Mouse (Mus musculus): ENCODE measurements around the gene Klhdc4. TPM values are rescaled to one million over a fixed set of nuclear protein-coding genes. Genes with fewer than 3 reads are reported as not detected.
A peak's percentile ranks its signal among the peaks of the same experiment; 100 is the strongest.

Gene Klhdc4
- polyA plus RNA-seq, 1 experiment from 2014 or later: 45.9 TPM

DNA sequence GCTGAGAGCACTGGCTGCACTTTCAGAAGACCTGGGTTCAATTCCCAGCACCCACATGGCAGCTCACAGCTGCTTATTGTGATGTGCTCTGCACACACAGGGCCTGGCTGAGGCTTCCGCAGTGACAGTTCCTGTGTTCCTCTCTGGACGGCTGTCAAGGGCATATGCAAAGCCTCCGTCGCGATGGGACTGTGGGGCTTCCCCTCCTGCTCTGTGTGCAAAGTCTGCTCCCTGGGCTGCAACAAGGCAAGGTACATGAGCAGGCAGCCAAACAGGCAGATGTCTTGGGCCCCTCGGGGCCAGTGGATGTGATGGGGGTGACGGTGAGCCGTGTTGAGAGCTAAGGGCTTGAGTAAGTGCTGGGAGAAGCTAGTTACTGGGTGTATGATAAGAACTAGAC lies 40.6 kb downstream of the Klhdc4 start:
- no peak overlapping the region for H3K9ac ChIP-seq (ENCODE audit: low read depth, low read length)
- no peak overlapping the region for H3K4me3 ChIP-seq (ENCODE audit: low read depth, low read length)
- no peaks in the 10 kb centered on the region for H3K36me3 ChIP-seq (ENCODE audit: control insufficient read depth, insufficient read depth, low read length)
- no peak overlapping the region for H3K4me2 ChIP-seq (replicated peaks; ENCODE audit: low read depth, low read length)
- no peak for DNase-seq (ENCODE audit: low spot score)
- no peaks in the 10 kb centered on the region for H3K27me3 ChIP-seq (ENCODE audit: control insufficient read depth, insufficient read depth, low read length)
- 89% methylated on average over 8 of the region's 8 CpGs for WGBS
- no peak for ATAC-seq (ENCODE audit: low FRiP score)
- H3K4me1 ChIP-seq (replicated peaks; ENCODE audit: control insufficient read depth, insufficient read depth, low read length): no peaks in the 10 kb centered on the region
- H3K9me3 ChIP-seq (ENCODE audit: control insufficient read depth, low read length): no peaks in the 10 kb centered on the region
- H3K27ac ChIP-seq (ENCODE audit: low read depth, low read length): no peak overlapping the region

DNA sequence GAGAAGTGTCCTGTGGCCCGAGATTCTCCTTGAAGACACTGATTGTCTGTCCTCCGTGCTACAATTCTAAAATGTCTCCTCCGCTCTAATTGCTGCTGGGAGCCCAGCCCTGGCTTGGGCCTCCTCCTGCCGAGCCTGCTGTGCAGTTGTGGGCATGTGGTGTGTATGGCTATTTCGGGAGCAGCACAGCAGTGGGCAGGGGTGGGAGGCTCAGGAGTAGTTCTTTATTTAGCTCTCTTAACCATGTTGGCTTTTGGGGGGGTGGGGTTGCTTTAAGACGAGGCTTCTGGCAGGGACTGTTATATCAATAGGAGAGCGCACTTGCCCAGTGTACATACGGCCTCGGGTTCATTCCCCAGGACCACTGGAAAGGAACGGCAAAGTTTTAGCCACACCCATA lies 42.8 kb downstream of the Klhdc4 start:
- Histone ChIP-seq H3K36me3 (ENCODE audit: control insufficient read depth, insufficient read depth, low read length) (no peaks in the 10 kb centered on the region), H3K4me3 (ENCODE audit: low read depth, low read length) (no peak overlapping the region), H3K4me1 (replicated peaks; ENCODE audit: control insufficient read depth, insufficient read depth, low read length) (no peaks in the 10 kb centered on the region), H3K27ac (ENCODE audit: low read depth, low read length) (no peak overlapping the region), H3K4me2 (replicated peaks; ENCODE audit: low read depth, low read length) (no peak overlapping the region), H3K27me3 (ENCODE audit: control insufficient read depth, insufficient read depth, low read length) (no peaks in the 10 kb centered on the region), H3K9ac (ENCODE audit: low read depth, low read length) (no peak overlapping the region), H3K9me3 (ENCODE audit: control insufficient read depth, low read length) (no peaks in the 10 kb centered on the region)
- WGBS: 69% methylated on average over 10 of the region's 10 CpGs
- ATAC-seq (ENCODE audit: low FRiP score) (no peak), DNase-seq (ENCODE audit: low spot score) (no peak)

DNA sequence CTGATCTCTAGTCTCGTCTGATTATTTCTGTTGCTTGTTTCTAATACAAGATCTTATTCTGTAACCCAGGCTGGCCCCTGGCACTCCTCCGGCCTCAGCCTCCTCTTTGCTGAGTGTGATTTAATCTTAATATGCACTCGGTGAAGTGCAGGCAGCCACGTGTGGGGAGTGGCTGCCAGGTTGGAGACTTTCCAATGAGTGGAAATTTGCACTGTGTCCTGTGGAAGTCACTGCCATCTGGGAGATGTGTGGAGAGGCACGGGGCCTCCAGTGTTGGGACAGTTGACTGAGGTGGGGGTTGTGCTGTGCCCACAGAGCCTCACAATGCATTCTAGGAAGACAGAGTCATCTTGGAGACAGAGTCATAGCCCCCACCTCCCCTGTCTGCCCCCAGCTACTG lies 46.9 kb downstream of the Klhdc4 start:
- Histone ChIP-seq H3K4me2 (replicated peaks; ENCODE audit: low read depth, low read length) (no peak overlapping the region), H3K36me3 (ENCODE audit: control insufficient read depth, insufficient read depth, low read length) (no peaks in the 10 kb centered on the region), H3K27me3 (ENCODE audit: control insufficient read depth, insufficient read depth, low read length) (no peaks in the 10 kb centered on the region), H3K4me3 (ENCODE audit: low read depth, low read length) (no peak overlapping the region), H3K4me1 (replicated peaks; ENCODE audit: control insufficient read depth, insufficient read depth, low read length) (no peaks in the 10 kb centered on the region), H3K9ac (ENCODE audit: low read depth, low read length) (no peak overlapping the region), H3K9me3 (ENCODE audit: control insufficient read depth, low read length) (no peaks in the 10 kb centered on the region), H3K27ac (ENCODE audit: low read depth, low read length) (no peak overlapping the region)
- no peak for ATAC-seq (ENCODE audit: low FRiP score)
- DNase-seq (ENCODE audit: low spot score): no peak
- WGBS: 77% methylated on average over 5 of the region's 5 CpGs

DNA sequence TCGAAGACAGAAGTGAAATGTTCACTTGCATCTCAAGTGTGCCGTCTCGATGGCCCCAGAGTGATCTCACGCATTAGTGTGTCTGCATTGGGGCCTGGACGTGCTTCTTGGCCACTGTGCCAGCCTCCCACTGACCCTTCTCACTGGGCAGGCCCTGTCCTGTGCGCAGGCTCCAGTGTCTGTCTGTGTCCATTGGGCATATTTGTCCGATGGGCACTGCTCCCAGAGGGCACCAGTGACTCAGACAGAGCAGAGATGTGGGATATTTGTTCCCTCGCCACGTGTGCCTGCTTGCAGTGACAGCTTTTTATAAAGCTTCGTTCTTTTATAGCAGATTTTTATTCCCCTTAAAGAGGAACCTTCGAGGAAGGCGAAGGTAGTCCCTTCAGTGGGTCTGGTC lies 55.5 kb downstream of the Klhdc4 start:
- H3K27ac ChIP-seq (ENCODE audit: low read depth, low read length): no peak overlapping the region
- no peaks in the 10 kb centered on the region for H3K27me3 ChIP-seq (ENCODE audit: control insufficient read depth, insufficient read depth, low read length)
- no peaks in the 10 kb centered on the region for H3K36me3 ChIP-seq (ENCODE audit: control insufficient read depth, insufficient read depth, low read length)
- H3K9me3 ChIP-seq (ENCODE audit: control insufficient read depth, low read length): no peaks in the 10 kb centered on the region
- no peak overlapping the region for H3K9ac ChIP-seq (ENCODE audit: low read depth, low read length)
- H3K4me3 ChIP-seq (ENCODE audit: low read depth, low read length): no peak overlapping the region
- peaks cover 6% of the 10 kb centered on the region; the same call in 1 of the 2 replicates for H3K4me1 ChIP-seq (replicated peaks; ENCODE audit: control insufficient read depth, insufficient read depth, low read length)
- ATAC-seq (ENCODE audit: low FRiP score) (no peak), DNase-seq (ENCODE audit: low spot score) (no peak)
- no peak overlapping the region for H3K4me2 ChIP-seq (replicated peaks; ENCODE audit: low read depth, low read length)
- WGBS: 91% methylated on average over 12 of the region's 12 CpGs

DNA sequence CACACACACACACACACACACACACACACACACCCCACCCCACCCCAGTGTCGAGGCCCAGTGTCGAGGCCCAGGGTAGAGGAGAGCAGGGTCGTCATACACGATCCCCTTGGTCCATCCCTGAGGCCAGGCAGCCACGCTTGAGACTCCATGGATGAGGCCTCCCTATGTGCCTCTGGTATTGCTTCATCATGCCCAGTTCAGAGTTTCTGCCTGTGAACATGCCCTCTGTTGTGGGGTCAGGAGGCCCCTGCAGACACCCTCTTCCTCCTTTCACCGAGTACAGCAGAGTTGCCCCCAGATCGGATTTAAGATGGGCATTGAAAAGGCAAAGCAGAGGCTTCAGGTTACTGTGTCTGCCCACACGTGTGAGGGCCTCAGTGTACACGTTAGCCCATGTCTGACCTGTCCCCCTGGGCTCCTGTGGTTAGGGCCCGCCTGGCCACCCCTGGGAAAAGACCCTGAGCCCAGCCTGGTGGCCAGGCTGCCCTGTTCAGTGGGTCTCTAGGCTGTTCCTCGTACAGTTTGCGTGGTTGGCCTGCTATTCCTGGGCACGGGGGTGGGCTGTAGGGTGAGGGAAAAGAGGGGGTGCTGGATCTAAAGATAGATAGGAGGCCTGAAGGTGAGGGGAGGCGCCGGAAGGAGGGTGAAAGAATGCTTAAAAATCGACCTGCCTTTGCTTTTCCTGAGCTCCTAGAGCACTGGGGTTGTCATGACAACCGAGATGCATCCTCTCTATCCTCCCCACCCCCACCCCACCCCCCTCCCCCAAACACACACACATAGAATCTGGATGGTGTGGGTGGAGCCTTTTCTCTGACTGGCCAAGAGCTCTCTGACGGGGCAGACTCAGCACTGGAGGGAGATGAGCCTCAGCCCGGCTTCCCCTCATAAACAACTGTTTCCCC lies 58.3 kb downstream of the Klhdc4 start:
- peaks cover 6% of the 10 kb centered on the region; the same call in 1 of the 2 replicates for H3K4me1 ChIP-seq (replicated peaks; ENCODE audit: control insufficient read depth, insufficient read depth, low read length)
- H3K36me3 ChIP-seq (ENCODE audit: control insufficient read depth, insufficient read depth, low read length): no peaks in the 10 kb centered on the region
- peak overlapping the region; percentile 28; the same call in 1 of the 2 replicates for H3K9ac ChIP-seq (ENCODE audit: low read depth, low read length)
- no peak overlapping the region for H3K4me3 ChIP-seq (ENCODE audit: low read depth, low read length)
- WGBS: 27% methylated on average over 19 of the region's 19 CpGs
- H3K9me3 ChIP-seq (ENCODE audit: control insufficient read depth, low read length): no peaks in the 10 kb centered on the region
- H3K27me3 ChIP-seq (ENCODE audit: control insufficient read depth, insufficient read depth, low read length): no peaks in the 10 kb centered on the region
- ATAC-seq (ENCODE audit: low FRiP score): peak; percentile 85
- DNase-seq (ENCODE audit: low spot score): peak; percentile 65
- H3K27ac ChIP-seq (ENCODE audit: low read depth, low read length): no peak overlapping the region
- H3K4me2 ChIP-seq (replicated peaks; ENCODE audit: low read depth, low read length): peak overlapping the region; percentile 26

DNA sequence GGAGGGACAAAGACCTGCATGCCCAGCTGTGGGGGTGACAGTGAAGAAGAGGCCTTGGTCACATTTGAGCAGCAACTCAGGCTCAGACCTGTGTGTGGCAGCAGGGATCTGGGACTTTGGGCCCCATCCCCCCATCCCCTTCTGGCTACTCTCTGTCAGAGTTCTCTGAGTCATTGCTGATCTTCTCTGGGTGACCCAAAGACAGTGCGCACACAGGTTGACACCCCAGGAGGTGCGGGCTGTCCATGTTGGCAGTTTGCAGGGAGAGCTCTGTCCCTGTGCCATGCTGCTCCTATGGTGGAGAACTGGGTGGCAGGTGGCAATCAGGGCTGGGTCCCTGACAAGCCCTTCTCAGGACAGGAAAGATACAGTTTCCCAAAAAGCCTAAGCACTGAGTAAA lies 59.7 kb downstream of the Klhdc4 start:
- no peak overlapping the region for H3K4me2 ChIP-seq (replicated peaks; ENCODE audit: low read depth, low read length)
- no peaks in the 10 kb centered on the region for H3K36me3 ChIP-seq (ENCODE audit: control insufficient read depth, insufficient read depth, low read length)
- ATAC-seq (ENCODE audit: low FRiP score) (no peak), DNase-seq (ENCODE audit: low spot score) (no peak)
- no peak overlapping the region for H3K9ac ChIP-seq (ENCODE audit: low read depth, low read length)
- H3K9me3 ChIP-seq (ENCODE audit: control insufficient read depth, low read length): no peaks in the 10 kb centered on the region
- 87% methylated on average over 2 of the region's 2 CpGs for WGBS
- no peaks in the 10 kb centered on the region for H3K27me3 ChIP-seq (ENCODE audit: control insufficient read depth, insufficient read depth, low read length)
- no peak overlapping the region for H3K27ac ChIP-seq (ENCODE audit: low read depth, low read length)
- no peak overlapping the region for H3K4me3 ChIP-seq (ENCODE audit: low read depth, low read length)
- H3K4me1 ChIP-seq (replicated peaks; ENCODE audit: control insufficient read depth, insufficient read depth, low read length): peaks cover 6% of the 10 kb centered on the region; the same call in 1 of the 2 replicates

DNA sequence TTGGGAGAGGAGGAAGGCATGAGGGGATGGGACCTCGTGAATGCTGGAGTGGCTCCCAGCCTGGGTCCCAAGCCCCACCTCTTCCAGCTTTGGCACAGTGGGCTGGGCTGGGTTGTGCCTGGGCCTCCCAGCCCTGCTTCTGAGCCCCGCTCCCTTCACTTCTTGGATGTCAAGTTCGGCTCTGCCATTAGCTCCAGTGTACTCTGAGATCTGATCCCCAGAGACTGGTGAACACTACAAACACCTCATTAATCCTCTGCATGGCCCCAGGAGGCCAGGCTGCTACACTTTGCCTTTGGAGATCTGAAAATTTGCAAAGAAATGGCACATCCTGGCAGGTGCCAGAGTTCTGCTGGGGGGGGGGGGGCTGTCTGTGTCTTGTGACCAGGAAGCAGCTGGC lies 60.3 kb downstream of the Klhdc4 start:
- H3K4me1 ChIP-seq (replicated peaks; ENCODE audit: control insufficient read depth, insufficient read depth, low read length): peaks cover 6% of the 10 kb centered on the region; the same call in 1 of the 2 replicates
- no peak overlapping the region for H3K27ac ChIP-seq (ENCODE audit: low read depth, low read length)
- H3K4me2 ChIP-seq (replicated peaks; ENCODE audit: low read depth, low read length): no peak overlapping the region
- WGBS: 70% methylated on average over 3 of the region's 3 CpGs
- no peaks in the 10 kb centered on the region for H3K36me3 ChIP-seq (ENCODE audit: control insufficient read depth, insufficient read depth, low read length)
- ATAC-seq (ENCODE audit: low FRiP score) (no peak), DNase-seq (ENCODE audit: low spot score) (no peak)
- no peaks in the 10 kb centered on the region for H3K27me3 ChIP-seq (ENCODE audit: control insufficient read depth, insufficient read depth, low read length)
- H3K9me3 ChIP-seq (ENCODE audit: control insufficient read depth, low read length): no peaks in the 10 kb centered on the region
- no peak overlapping the region for H3K9ac ChIP-seq (ENCODE audit: low read depth, low read length)
- H3K4me3 ChIP-seq (ENCODE audit: low read depth, low read length): no peak overlapping the region

DNA sequence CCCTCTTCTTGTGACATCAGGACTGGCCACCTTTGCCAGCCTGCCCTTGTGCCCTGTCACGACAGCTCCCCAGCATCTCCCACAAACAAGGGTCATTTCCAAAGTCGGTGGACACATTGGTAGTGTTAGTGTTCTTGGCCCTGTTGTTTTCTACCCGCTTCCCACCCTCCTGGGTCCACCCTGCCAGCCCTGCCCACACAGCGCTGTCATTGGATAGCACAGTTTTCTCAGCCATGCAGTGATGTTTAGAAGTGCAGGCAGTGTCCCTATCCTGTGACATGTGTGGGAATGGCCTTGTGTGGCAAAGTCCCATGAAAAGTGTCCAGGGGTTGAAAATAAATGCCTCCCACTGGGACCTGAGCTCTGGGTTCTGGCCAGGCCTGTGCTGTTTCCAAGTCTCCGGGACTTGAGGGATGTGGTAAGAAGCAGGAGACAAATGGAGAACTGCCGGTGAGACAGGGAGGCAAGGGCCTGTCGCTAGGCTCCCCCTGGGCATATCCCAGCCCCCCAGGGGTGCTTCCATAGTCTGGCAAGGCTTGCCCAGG lies 63.7 kb downstream of the Klhdc4 start:
- H3K9ac ChIP-seq (ENCODE audit: low read depth, low read length): no peak overlapping the region
- H3K27me3 ChIP-seq (ENCODE audit: control insufficient read depth, insufficient read depth, low read length): no peaks in the 10 kb centered on the region
- ATAC-seq (ENCODE audit: low FRiP score) (no peak), DNase-seq (ENCODE audit: low spot score) (no peak)
- H3K9me3 ChIP-seq (ENCODE audit: control insufficient read depth, low read length): no peaks in the 10 kb centered on the region
- WGBS: 83% methylated on average over 7 of the region's 7 CpGs
- H3K27ac ChIP-seq (ENCODE audit: low read depth, low read length): no peak overlapping the region
- H3K4me3 ChIP-seq (ENCODE audit: low read depth, low read length): no peak overlapping the region
- H3K36me3 ChIP-seq (ENCODE audit: control insufficient read depth, insufficient read depth, low read length): no peaks in the 10 kb centered on the region
- H3K4me2 ChIP-seq (replicated peaks; ENCODE audit: low read depth, low read length): no peak overlapping the region
- H3K4me1 ChIP-seq (replicated peaks; ENCODE audit: control insufficient read depth, insufficient read depth, low read length): no peaks in the 10 kb centered on the region

DNA sequence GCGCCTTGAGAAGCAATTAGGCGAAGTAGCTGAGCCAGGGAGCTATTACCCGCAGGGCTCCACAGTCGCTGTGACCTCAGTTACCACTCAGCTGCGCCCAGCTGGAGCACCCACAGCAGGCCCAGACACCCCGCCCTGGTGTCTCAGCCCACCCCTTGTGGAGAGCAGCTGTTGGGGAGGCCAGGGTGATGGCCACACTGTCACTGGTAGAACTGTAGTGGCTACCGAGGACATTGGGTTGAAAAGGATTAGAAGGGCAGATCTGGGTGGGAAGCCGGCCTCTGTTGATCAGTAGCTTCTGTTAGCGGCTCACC lies 65.7 kb downstream of the Klhdc4 start:
- 77% methylated on average over 9 of the region's 9 CpGs for WGBS
- no peak overlapping the region for H3K4me2 ChIP-seq (replicated peaks; ENCODE audit: low read depth, low read length)
- DNase-seq (ENCODE audit: low spot score): no peak
- H3K9ac ChIP-seq (ENCODE audit: low read depth, low read length): no peak overlapping the region
- H3K36me3 ChIP-seq (ENCODE audit: control insufficient read depth, insufficient read depth, low read length): no peaks in the 10 kb centered on the region
- H3K4me3 ChIP-seq (ENCODE audit: low read depth, low read length): no peak overlapping the region
- no peak for ATAC-seq (ENCODE audit: low FRiP score)
- no peaks in the 10 kb centered on the region for H3K4me1 ChIP-seq (replicated peaks; ENCODE audit: control insufficient read depth, insufficient read depth, low read length)
- H3K27me3 ChIP-seq (ENCODE audit: control insufficient read depth, insufficient read depth, low read length): no peaks in the 10 kb centered on the region
- no peak overlapping the region for H3K27ac ChIP-seq (ENCODE audit: low read depth, low read length)
- H3K9me3 ChIP-seq (ENCODE audit: control insufficient read depth, low read length): no peaks in the 10 kb centered on the region

Measured in hindbrain, embryonic 11.5 days (tissue).